Mouse (Mus musculus) MEL (cell line): ENCODE measurements around the gene Cby3.

Experiments
- GATA1 ChIP-seq: IDR thresholded peaks from 2 replicates; pipeline ENCODE4 v1.6.1; 2011; ENCODE audit warnings: low read depth, low read length, improper control_type of control experiment
- POLR2AphosphoS5 ChIP-seq: IDR thresholded peaks from 2 replicates; pipeline ENCODE4 v1.6.1; 2012; ENCODE audit warnings: low read depth, borderline replicate concordance, mild to moderate bottlenecking, inconsistent platforms, low read length, moderate library complexity, mixed read lengths
- USF1 ChIP-seq: IDR thresholded peaks from 2 replicates; pipeline ENCODE4 v1.6.1; 2014; ENCODE audit warnings: low read depth, mild to moderate bottlenecking, inconsistent platforms, low read length, improper control_type of control experiment, moderate library complexity

- TF ChIP-seq POLR2AphosphoS5 (no peak), GATA1 (no peak), USF1 (no peak)
Observed at GRCm38 (mm10) chr11:50407235-50407634, 53.0 kb downstream of the Cby3 start.
